16 mouse cellular contexts compared by ENCODE assay signal in genomic region chr5:125125966-125126464, GRCm38 (mm10). TPM values are rescaled to one million over a fixed set of nuclear protein-coding genes. Genes with fewer than 3 reads are reported as not detected.
A peak's percentile ranks its signal among the peaks of the same experiment; 100 is the strongest.
DNase-seq lines count a peak whose midpoint lies in the region; ATAC-seq lines count a peak whose summit lies in the region.
"Had no signal": no experiment of that assay in that cellular context is flagged by ENCODE, and none has a peak within 500 bp of the region (broad histone marks: within the 10 kb centered on the region; RNA-seq: fewer than 3 reads in every experiment).

No protein-coding gene starts in this region.

- H3K36me3 ChIP-seq in hindbrain, embryonic 10.5 days: peaks cover 32% of the 10 kb centered on the region
- no peaks in the 10 kb centered on the region for H3K36me3 ChIP-seq in hindbrain, embryonic 11.5 days (ENCODE audit: control insufficient read depth, insufficient read depth, low read length)
- H3K36me3 ChIP-seq in lung, embryonic 16.5 days (ENCODE audit: control insufficient read depth, insufficient read depth, low read length): no peaks in the 10 kb centered on the region; the same call in 1 of the 2 replicates
- H3K36me3 ChIP-seq in hindbrain, embryonic 15.5 days: no peaks in the 10 kb centered on the region
- H3K36me3 ChIP-seq: liver, embryonic 13.5 days had no signal

- no peak overlapping the region for H3K9ac ChIP-seq in hindbrain, embryonic 11.5 days (ENCODE audit: low read depth, low read length)
- H3K9ac ChIP-seq in lung, embryonic 16.5 days (ENCODE audit: low read length): no peak overlapping the region
- H3K9ac ChIP-seq in hindbrain, embryonic 15.5 days: no peak overlapping the region
- H3K9ac ChIP-seq: embryonic facial prominence, embryonic 13.5 days; heart, embryonic 12.5 days; liver, embryonic 13.5 days had no signal

- DNase-seq in cerebellum, adult 9-10 months: peak; percentile 44
- no peak for DNase-seq in cerebellum, postnatal 10 days
- DNase-seq in hindbrain, embryonic 10.5 days (ENCODE audit: low spot score): no peak
- DNase-seq in hindbrain, embryonic 11.5 days (ENCODE audit: low spot score): no peak
- DNase-seq in lung, postnatal 10 days: no peak
- DNase-seq: adrenal gland, postnatal 10 days; gastrocnemius, postnatal 10 days; liver, embryonic 13.5 days; lung, postnatal 4 days; thymus, postnatal 36 days had no signal

- H3K4me3 ChIP-seq in hindbrain, embryonic 10.5 days: no peak overlapping the region
- no peak overlapping the region for H3K4me3 ChIP-seq in hindbrain, embryonic 11.5 days (ENCODE audit: low read depth, low read length)
- H3K4me3 ChIP-seq in lung, embryonic 16.5 days (ENCODE audit: low read length): no peak overlapping the region
- H3K4me3 ChIP-seq in hindbrain, embryonic 15.5 days: no peak overlapping the region
- H3K4me3 ChIP-seq: embryonic facial prominence, embryonic 13.5 days; heart, embryonic 12.5 days; liver, embryonic 13.5 days had no signal

- no peak for ATAC-seq in hindbrain, embryonic 11.5 days (ENCODE audit: low FRiP score)
- no peak for ATAC-seq in lung, embryonic 16.5 days (ENCODE audit: low read depth)
- no peak for ATAC-seq in hindbrain, embryonic 15.5 days (ENCODE audit: low FRiP score, low read depth)
- no peak for ATAC-seq in megakaryocyte, adult 5-6 weeks (ENCODE audit: poor library complexity, severe bottlenecking)

- H3K27me3 ChIP-seq in hindbrain, embryonic 10.5 days (ENCODE audit: insufficient read depth, poor library complexity, severe bottlenecking): no peaks in the 10 kb centered on the region
- H3K27me3 ChIP-seq in hindbrain, embryonic 11.5 days (ENCODE audit: control insufficient read depth, insufficient read depth, low read length): no peaks in the 10 kb centered on the region
- H3K27me3 ChIP-seq in lung, embryonic 16.5 days (ENCODE audit: control insufficient read depth, insufficient read depth, low read depth, low read length): no peaks in the 10 kb centered on the region
- no peaks in the 10 kb centered on the region for H3K27me3 ChIP-seq in hindbrain, embryonic 15.5 days
- H3K27me3 ChIP-seq: CH12.LX; embryonic facial prominence, embryonic 13.5 days; heart, embryonic 12.5 days; liver, embryonic 13.5 days had no signal

- no peaks in the 10 kb centered on the region for H3K9me3 ChIP-seq in hindbrain, embryonic 10.5 days
- H3K9me3 ChIP-seq in hindbrain, embryonic 11.5 days (ENCODE audit: control insufficient read depth, low read length): no peaks in the 10 kb centered on the region
- no peaks in the 10 kb centered on the region for H3K9me3 ChIP-seq in lung, embryonic 16.5 days (ENCODE audit: control insufficient read depth, low read length)
- H3K9me3 ChIP-seq in hindbrain, embryonic 15.5 days: no peaks in the 10 kb centered on the region
- H3K9me3 ChIP-seq: embryonic facial prominence, embryonic 13.5 days; heart, embryonic 12.5 days; liver, embryonic 13.5 days had no signal

- peak overlapping the region; percentile 62; the same call in 1 of the 2 replicates for H3K27ac ChIP-seq in hindbrain, embryonic 10.5 days
- H3K27ac ChIP-seq in hindbrain, embryonic 11.5 days (ENCODE audit: low read depth, low read length): no peak overlapping the region
- H3K27ac ChIP-seq in lung, embryonic 16.5 days (ENCODE audit: low read length): 0 out of 2 replicates have a peak overlapping the region, but pooled peaks have one; percentile 18
- peak overlapping the region; percentile 55; the same call in 1 of the 2 replicates for H3K27ac ChIP-seq in hindbrain, embryonic 15.5 days (replicated peaks)
- H3K27ac ChIP-seq: embryonic facial prominence, embryonic 13.5 days; liver, embryonic 13.5 days had no signal

- H3K4me1 ChIP-seq in hindbrain, embryonic 10.5 days (replicated peaks): peaks cover 95% of the 10 kb centered on the region
- peaks cover 11% of the 10 kb centered on the region for H3K4me1 ChIP-seq in hindbrain, embryonic 11.5 days (replicated peaks; ENCODE audit: control insufficient read depth, insufficient read depth, low read length)
- H3K4me1 ChIP-seq in lung, embryonic 16.5 days (replicated peaks; ENCODE audit: control insufficient read depth, insufficient read depth, low read length): peaks cover 62% of the 10 kb centered on the region
- H3K4me1 ChIP-seq in hindbrain, embryonic 15.5 days (replicated peaks): peaks cover 75% of the 10 kb centered on the region

- WGBS in hindbrain, embryonic 10.5 days: 86% methylated on average over 4 of the region's 4 CpGs
- WGBS in hindbrain, embryonic 11.5 days: 77% methylated on average over 4 of the region's 4 CpGs
- 57% methylated on average over 4 of the region's 4 CpGs for WGBS in lung, embryonic 16.5 days
- WGBS in hindbrain, embryonic 15.5 days: 82% methylated on average over 4 of the region's 4 CpGs

- no peak overlapping the region for H3K4me2 ChIP-seq in hindbrain, embryonic 11.5 days (replicated peaks; ENCODE audit: low read depth, low read length)
- H3K4me2 ChIP-seq in lung, embryonic 16.5 days (ENCODE audit: low read depth, low read length): no peak overlapping the region
- no peak overlapping the region for H3K4me2 ChIP-seq in hindbrain, embryonic 15.5 days
- H3K4me2 ChIP-seq: embryonic facial prominence, embryonic 13.5 days; heart, embryonic 12.5 days; liver, embryonic 13.5 days had no signal

RNA-seq across cellular contexts. Expression of gene Ncor2, which starts 53.0 kb away (rescaled TPM):
- 18.1 and 19.7 TPM in 2 replicates for polyA plus RNA-seq in hindbrain, embryonic 10.5 days (2016; fragmentation: Nextera tagmentation; extraction: Ambion mirVana)
- 14.5 and 21.2 TPM in 2 replicates for polyA plus RNA-seq in hindbrain, embryonic 11.5 days (2014; fragmentation: Nextera tagmentation; extraction: Ambion mirVana)
- 20.3 and 27.3 TPM in 2 replicates for polyA plus RNA-seq in lung, embryonic 16.5 days (2015; fragmentation: Nextera tagmentation; extraction: Ambion mirVana)
- polyA plus RNA-seq in hindbrain, embryonic 15.5 days (2015; fragmentation: Nextera tagmentation; extraction: Ambion mirVana): 26.3 and 28.7 TPM in 2 replicates
- 87.7 and 107 TPM in 2 replicates for total RNA-seq in megakaryocyte, adult 5-6 weeks (2015)
- total RNA-seq in megakaryocyte, adult 5-6 weeks (2017): 15.0 and 21.5 TPM in 2 replicates
